Mouse (Mus musculus) liver, embryonic 16.5 days (tissue): ENCODE measurements around the gene Pcyt1a. TPM values are rescaled to one million over a fixed set of nuclear protein-coding genes. Genes with fewer than 3 reads are reported as not detected.

Experiments
- polyA plus RNA-seq: library from polyadenylated mRNA; unstranded; fragments of >200 nt; fragmentation: Nextera tagmentation; extraction: Ambion mirVana; gene quantifications from 2 replicates; pipeline ENCODE4 v1.2.1, GENCODE M21; 2015

The Pcyt1a gene
- polyA plus RNA-seq, 1 experiment from 2014 or later: 42.1 TPM

Other genes with a start within 250 kb of the Pcyt1a start
- 1.5 and 1.6 TPM in 2 replicates for gene Fbxo45, start 183.8 kb upstream of the Pcyt1a start, polyA plus RNA-seq
- 9.8 and 11.4 TPM in 2 replicates for gene Wdr53, start 183.7 kb upstream of the Pcyt1a start, polyA plus RNA-seq
- not detected in 2 replicates for gene Smco1, start 159.5 kb upstream of the Pcyt1a start, polyA plus RNA-seq
- gene Rnf168, start 153.5 kb upstream of the Pcyt1a start, polyA plus RNA-seq: 10.9 and 11.9 TPM in 2 replicates
- 10.2 TPM in 2 replicates for gene Ubxn7, start 98.7 kb upstream of the Pcyt1a start, polyA plus RNA-seq
- not detected in 2 replicates for gene Tm4sf19, start 30.4 kb upstream of the Pcyt1a start, polyA plus RNA-seq
- 4.8 and 5.0 TPM in 2 replicates for gene Tctex1d2, start 11.2 kb upstream of the Pcyt1a start, polyA plus RNA-seq
- 0.25 and 1.3 TPM in 2 replicates for gene Slc51a, start 57.0 kb downstream of the Pcyt1a start, polyA plus RNA-seq
- not detected in 2 replicates for gene Zdhhc19, start 65.3 kb downstream of the Pcyt1a start, polyA plus RNA-seq
- gene Tfrc, start 178.0 kb downstream of the Pcyt1a start, polyA plus RNA-seq: 317 and 331 TPM in 2 replicates
- gene Tnk2, start 213.0 kb downstream of the Pcyt1a start, polyA plus RNA-seq: 2.7 and 2.8 TPM in 2 replicates